Comparison of ENCODE assay signal across 22 mouse cellular contexts in the genomic region with DNA sequence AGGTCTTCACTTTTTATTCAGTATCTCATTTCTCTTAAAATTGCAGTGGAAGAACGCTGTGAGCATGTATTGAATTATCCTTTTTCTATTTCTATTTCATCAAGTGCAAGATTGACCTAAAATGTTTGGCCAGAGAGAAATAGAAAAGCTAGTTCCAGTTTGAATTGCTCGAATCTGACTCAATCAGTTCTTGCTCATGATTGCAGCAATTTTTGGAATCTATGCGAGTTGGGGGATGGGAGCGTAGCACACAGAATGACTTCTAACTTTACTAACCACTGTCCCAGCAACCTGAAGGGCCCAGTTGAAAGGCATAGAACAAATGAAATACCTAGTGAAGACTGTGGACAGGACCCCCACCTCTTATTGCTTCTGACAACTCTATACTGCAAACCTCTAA.
DNase-seq lines count a peak whose midpoint lies in the region; TF ChIP-seq lines count a peak whose summit lies in the region.
"Had no signal": no experiment of that assay in that cellular context is flagged by ENCODE, and none has a peak within 500 bp of the region (broad histone marks: within the 10 kb centered on the region; RNA-seq: fewer than 3 reads in every experiment).

No protein-coding gene starts in this region.

- H3K79me2 ChIP-seq in myocyte (ENCODE audit: control insufficient read depth, insufficient read depth): no peaks in the 10 kb centered on the region

- no peak overlapping the region for H3ac ChIP-seq in myocyte (ENCODE audit: control insufficient read depth, insufficient read length)

- H3K27me3 ChIP-seq in myocyte (ENCODE audit: control insufficient read depth, insufficient read depth, insufficient read length): no peaks in the 10 kb centered on the region
- H3K27me3 ChIP-seq: embryonic facial prominence, embryonic 13.5 days; forebrain, embryonic 13.5 days; hindbrain, embryonic 12.5 days; hindbrain, embryonic 15.5 days had no signal

- no peak overlapping the region for H3K4me2 ChIP-seq in myocyte (ENCODE audit: low read depth)
- H3K4me2 ChIP-seq: embryonic facial prominence, embryonic 13.5 days; forebrain, embryonic 13.5 days; heart, embryonic 11.5 days; hindbrain, embryonic 12.5 days; hindbrain, embryonic 15.5 days had no signal

- H3K4me3 ChIP-seq in myocyte: no peak overlapping the region
- H3K4me3 ChIP-seq: embryonic facial prominence, embryonic 10.5 days; embryonic facial prominence, embryonic 13.5 days; forebrain, embryonic 10.5 days; forebrain, embryonic 13.5 days; gastrocnemius, adult 2 months; hindbrain, embryonic 12.5 days; hindbrain, embryonic 15.5 days had no signal

- no peak for TF ChIP-seq POLR2A in myocyte (IDR thresholded peaks at IDR 0.05; ENCODE audit: insufficient read length, low read depth)

- H3K36me3 ChIP-seq in myocyte (ENCODE audit: control insufficient read depth, insufficient read depth): no peaks in the 10 kb centered on the region
- H3K36me3 ChIP-seq: embryonic facial prominence, embryonic 10.5 days; embryonic facial prominence, embryonic 13.5 days; forebrain, embryonic 10.5 days; hindbrain, embryonic 12.5 days; hindbrain, embryonic 15.5 days had no signal

- peak; percentile 24 for DNase-seq in adrenal gland, postnatal 14 days
- DNase-seq in adrenal gland, postnatal 4 days (ENCODE audit: low spot score in 2 of 2): no peak
- DNase-seq in lung, postnatal 14 days: peak; percentile 11
- DNase-seq in lung, adult 18-20 months: no peak
- DNase-seq in NIH3T3 (ENCODE audit: low read depth): peak; percentile 61
- DNase-seq in spleen, adult 12 weeks (ENCODE audit: low spot score): no peak
- DNase-seq: adrenal gland, adult 2 months; cerebellum, adult 11 months; cerebellum, adult 8-10 months; cerebellum, postnatal 10 days; cerebellum, postnatal 36 days; embryo, embryonic 11 days; gastrocnemius, adult 2 months; gastrocnemius, postnatal 14 days had no signal

TF ChIP-seq in myocyte, 11 proteins besides CTCF, POLR2A, EP300 and RAD21:
- TF ChIP-seq REST (IDR thresholded peaks at IDR 0.05; ENCODE audit: insufficient read depth, insufficient read length) (no peak), CEBPB (IDR thresholded peaks at IDR 0.05; ENCODE audit: insufficient read depth, poor library complexity, severe bottlenecking) (peak; percentile 66)
TF ChIP-seq in myocyte: peak in this region for 1.

Comparison
In these comparisons a context has a peak if more than half of its experiments do, and no peak if none do; other contexts are left out.
1. DNase-seq: peak in adrenal gland, postnatal 14 days (single experiment), lung, postnatal 14 days (single experiment) and NIH3T3 (single experiment); none in adrenal gland, postnatal 4 days (0 of 2), lung, adult 18-20 months (0 of 2) and spleen, adult 12 weeks (single experiment).